Mouse (Mus musculus) frontal cortex, adult 2 months (tissue): ENCODE results near the gene Pltp. TPM values are rescaled to one million over a fixed set of nuclear protein-coding genes. Genes with fewer than 3 reads are reported as not detected.
"Not testable (repeated sequence)": the region's sequence is repeated elsewhere in the genome, so short reads cannot be mapped to it uniquely, and the experiment has no call there.

ENCODE experiments used
- DNase-seq, 2 experiments: peaks; one replicate each; pipeline ENCODE4 v3.0.0; 2022; ENCODE audit warnings: low spot score in 1 of 2; ENCODE audit errors: extremely low spot score in 1 of 2
- polyA plus RNA-seq: library from polyadenylated mRNA; depleted of rRNA; stranded (reverse); fragments of >200 nt; gene quantifications from 2 replicates; pipeline ENCODE4 v1.2.3, GENCODE M21; 2012

The Pltp gene
- polyA plus RNA-seq, 1 experiment = 154 TPM

DNA sequence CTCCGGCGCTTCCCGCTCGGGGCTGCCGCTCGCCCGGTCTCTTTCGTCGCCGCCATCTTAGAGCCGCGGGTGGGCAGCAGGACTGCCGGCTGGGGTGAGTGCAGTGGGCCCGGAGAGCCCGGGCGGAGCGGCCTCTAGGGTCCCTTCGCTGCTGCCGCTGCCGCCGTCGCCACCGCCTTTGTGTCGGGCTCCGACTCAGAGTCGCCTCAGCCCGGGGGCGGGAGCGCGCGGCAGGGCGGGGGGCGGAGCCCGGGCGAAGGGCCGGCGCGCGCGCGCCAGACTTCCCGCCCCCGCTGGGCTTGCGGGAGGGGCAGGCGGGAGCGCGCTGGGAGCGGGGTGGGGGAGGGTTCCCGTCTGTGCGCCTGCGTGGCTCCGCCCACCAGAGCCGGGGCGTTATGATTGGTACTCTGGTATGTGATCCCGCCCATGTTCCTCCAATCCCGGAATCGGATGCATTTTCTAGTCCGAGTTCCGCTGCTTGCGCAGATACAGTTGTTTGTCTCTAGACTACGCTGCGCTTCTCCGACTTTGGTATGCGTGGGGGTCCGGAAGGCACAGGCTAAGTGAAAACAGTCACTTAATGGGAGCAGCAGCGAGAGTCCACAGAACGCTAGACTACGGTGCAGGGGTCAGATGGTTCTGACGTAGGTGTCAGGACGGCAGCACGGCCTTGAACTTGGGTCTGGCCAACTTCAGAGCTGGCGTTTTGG is 22.2 kb upstream of the Pltp start:
- peak; percentile 93 to 96 for DNase-seq

- peak; percentile 68 to 94 for DNase-seq
Observed at GRCm38 (mm10) chr2:164879228-164879567, 21.7 kb upstream of the Pltp start, which contains the start of gene Pcif1. Pcif1 (plus strand) TSS chr2:164879304.

DNA sequence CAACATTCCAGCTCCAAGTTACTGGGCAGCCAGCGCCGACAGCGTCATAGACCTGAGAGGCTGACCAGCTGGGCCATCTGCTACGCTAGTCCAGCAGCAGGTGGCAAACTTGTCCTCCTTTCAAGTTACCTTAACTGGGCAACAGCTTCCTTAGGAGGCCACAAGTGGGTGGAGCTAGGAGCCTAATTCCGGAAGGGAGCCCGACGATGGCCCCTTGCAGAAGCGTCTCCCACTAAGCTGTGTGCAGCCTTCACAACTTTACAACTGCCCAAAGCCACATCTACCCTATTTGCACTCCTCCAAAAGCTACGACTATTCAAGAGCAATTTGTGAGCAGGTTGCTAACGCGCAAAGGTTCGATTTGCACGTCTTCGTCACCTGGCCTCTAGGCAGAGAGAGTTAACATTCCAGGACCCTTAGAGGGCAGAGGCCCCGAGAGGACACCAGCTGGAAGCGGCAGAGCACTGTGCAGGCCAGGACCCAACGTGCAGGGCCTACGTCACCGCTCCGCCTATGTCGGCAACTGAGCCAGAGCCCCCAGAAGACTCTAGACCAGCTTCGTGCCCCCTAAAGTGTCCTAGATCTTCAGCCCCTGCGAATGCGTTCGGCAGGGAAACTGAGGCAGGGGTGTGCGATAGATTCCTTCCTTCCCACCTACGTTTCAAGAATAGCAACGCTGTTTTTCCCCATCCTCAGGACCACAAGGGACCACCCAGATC is 21.2 kb upstream of the Pltp start:
- DNase-seq = peak in 1 of 2 experiments; percentile 44

DNA sequence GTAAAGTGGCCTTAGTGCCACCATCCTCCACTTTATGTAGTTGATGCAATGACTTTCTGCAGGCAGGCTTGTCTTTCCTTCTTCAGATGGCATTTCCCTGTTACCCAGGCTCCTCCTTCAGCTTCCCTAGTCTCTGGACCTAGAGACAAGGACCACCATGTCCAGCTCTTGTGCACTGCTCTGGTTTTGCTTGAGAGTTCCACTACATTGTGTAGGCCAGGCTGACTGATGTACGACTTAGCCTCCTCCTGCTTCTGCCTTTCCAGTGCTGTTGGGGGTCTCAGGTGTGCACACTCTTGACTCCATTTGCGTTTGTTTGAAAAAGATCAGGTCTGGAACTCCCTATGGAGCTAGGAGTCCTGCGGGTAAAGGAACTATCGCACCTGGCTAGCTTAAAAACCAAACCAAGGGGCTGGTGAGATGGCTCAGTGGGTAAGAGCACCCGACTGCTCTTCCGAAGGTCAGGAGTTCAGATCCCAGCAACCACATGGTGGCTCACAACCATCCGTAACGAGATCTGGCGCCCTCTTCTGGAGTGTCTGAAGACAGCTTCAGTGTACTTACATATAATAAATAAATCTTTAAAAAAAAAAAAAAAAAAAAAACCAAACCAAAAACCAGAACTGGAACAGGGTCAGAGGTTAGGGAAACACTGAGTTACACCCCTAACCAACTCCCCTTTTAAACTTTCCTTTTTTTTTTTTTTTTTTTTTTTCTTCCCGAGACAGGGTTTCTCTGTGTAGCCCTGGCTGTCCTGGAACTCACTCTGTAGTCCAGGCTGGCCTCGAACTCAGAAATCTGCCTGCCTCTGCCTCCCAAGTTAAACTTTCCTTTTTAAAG is 20.1 kb upstream of the Pltp start:
- not testable (repeated sequence) for DNase-seq

DNA sequence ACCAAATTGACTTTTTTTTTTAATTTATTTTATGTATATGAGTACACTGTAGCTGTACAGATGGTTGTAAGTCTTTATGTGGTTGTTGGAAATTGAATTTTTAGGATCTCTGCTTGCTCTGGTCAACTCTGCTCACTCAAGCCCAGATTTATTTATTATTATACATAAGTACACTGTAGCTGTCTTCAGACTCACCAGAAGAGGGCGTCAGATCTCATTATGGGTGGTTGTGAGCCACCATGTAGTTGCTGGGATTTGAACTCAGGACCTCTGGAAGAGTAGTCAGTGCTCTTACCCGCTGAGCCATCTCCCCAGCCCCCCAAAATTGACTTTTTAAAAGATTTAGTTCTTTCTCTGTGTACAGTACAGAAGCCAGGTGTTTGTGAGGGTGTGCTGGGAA is 18.1 kb upstream of the Pltp start:
- DNase-seq = not testable (repeated sequence)

DNA sequence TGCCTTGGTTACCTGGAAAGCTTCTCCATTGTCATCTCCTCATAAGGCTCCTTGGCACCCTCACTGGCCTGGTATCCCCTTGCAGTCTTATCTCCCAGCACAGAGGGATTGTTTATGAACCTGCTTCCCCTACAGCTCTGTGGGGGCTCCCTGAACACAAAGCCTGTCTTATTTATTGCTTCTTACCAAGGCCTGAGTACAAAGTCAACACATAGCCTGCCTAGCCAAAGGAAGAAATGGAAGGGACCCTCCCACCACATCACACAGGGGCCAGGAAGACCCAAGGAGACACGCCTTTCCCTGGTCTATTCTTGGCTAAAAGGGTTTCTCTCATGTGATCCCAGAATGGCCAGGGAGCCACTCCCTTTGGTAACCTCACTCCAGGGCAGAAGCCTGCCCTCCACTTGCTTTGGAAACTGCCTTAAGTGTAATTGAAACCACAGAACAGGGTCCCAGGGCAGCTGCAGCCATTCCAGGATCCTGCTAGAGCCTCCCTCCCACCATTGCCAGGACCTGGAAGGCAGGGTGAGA is 16.8 kb upstream of the Pltp start:
- DNase-seq = no peak

GRCm38 (mm10) chr2:164873621-164874020 is 16.1 kb upstream of the Pltp start:
- no peak for DNase-seq

DNA sequence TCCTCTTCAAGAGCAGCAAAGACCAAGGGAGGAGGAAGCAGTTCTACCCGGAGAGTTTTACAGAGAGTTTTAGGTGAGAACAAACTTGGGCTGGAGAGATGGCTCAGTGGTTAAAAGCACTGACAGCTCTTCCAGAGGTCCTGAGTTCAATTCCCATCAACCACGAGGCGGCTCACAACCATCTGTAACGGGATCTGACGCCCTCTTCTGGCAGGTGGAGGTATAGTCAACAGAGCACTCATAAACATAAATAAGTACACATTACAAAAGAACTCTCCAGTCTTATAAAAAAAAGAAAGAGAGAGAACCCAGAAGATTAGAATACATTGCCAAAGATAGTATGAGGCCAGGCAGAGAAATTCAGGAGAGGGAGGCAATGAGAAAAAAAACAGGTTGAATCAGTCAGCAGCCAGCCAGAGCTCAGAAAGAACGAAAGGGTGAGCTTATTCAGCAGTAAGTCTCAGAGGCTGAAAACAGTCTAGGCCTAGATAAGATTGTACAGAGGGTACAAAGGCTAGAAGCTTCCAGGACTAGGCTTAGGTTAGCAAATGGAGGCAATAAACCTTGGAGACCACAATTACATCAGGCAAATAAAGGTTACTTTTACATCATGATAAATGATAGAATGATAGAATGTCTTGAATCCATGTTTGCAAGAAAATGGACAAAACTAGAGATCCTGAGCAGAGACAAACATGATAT is 14.2 kb upstream of the Pltp start:
- DNase-seq = no peak

DNA sequence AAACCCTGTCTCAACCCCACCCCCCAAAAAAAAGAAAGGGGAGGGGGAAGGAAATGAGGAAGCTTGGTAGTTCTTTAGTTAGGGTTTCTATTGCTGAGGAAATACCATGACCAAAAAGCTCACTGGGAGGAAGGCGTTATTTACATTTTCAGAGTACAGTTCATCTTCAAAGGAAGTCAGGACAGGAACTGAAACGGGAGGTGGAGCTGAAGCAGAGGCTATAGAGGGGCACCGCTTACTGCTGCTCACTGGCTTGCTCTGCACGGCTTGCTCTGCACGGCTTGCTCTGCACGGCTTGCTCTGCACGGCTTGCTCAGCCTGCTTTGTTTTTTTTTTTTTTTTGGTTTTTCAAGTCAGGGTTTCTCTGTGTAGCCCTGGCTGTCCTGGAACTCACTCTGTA is 11.0 kb upstream of the Pltp start:
- no peak for DNase-seq

DNA sequence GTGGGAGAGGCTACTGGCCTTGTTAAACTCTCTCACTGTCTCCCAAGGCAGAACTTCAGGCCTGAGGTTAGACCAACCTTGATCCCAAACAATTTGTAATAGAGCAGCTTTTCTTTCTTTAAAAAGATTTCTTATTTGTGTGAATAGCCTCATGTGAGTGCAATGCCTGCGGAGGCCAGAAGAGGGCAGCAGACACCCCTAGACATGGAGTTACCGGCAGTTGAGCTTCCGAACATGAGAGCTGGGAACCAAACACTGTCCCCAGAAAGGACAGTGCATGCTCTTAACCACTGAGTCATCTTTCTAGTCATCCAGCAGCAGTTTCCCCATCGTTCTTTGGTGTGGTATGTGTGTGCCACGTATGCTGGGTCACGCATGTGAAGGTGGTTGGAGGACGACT is 10.1 kb upstream of the Pltp start:
- no peak for DNase-seq

DNA sequence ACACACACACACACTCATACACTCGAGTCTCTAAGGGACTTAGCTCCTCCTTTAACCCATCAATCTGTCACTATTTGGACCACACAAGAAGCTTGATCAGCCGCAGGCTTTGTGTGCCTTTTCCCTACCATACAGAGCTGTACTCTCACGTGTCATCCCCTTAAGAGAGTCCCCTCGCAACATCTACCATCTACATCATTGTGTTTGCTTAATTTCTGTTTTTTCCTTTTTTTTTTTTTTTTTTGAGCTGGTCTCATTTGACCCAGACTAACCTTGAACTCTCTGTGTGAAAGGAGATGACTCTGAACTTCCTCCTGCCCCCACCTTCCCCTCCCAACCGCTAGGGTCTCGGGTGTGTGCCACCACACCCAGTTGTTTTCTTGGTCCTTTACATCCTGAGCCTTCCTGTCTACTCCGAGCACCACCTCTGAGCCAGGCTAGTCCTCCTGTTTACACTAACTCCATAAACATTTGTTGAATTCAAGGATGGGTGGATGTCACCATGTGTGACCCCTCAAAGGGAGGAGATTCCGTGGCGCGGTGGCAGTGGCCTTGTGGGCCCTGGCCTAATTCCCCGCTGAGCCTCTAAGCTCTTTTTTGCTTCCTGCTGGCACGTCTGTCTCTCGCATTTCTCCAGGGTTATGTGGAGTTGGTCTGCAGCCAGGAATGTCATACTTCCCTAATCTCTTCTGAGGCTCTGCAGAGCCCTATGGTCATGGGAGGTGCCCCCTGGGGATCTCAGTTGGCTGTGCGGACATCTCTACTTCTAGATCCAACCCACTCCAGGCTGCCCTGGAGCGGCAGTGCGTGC is 9.4 kb upstream of the Pltp start:
- no peak for DNase-seq

- no peak for DNase-seq
Observed at GRCm38 (mm10) chr2:164864593-164864992, 7.1 kb upstream of the Pltp start.

GRCm38 (mm10) chr2:164863411-164863810 is 5.9 kb upstream of the Pltp start:
- not testable (repeated sequence) for DNase-seq

DNA sequence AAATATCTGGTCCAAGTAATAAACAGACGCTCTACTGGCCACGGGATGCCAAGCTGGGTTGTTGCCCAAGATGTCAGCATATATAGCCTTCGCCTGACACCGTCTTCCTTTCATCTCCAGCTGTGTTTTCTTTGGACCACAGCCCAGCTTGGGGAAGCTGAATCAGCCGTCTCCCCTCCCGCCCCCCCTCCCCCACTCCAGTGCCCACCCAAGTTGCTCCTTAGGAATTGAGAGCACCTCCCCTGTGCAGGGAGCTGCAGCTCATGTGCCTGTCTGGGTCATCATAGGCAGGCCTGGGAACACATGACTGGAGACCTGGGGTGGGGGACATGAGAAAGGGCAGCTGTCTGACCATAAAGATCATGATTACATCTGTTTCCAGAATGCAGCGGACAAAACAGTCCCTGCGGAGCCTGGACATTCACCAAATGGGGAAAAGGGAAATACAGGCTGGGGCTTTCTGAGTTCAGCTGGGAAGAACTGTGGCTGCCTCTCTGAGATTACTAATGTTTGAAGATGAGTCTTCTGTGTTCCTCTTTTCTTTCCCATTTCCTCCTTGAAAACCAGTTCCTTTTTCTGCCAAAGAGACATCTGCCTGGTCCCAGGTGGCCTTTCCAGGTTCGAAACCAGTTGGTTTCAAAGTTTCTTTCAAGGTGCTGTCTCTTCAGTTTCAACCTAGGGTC is 4.8 kb upstream of the Pltp start:
- DNase-seq = no peak

GRCm38 (mm10) chr2:164861094-164861493 is 3.6 kb upstream of the Pltp start:
- DNase-seq = no peak

GRCm38 (mm10) chr2:164859640-164860432 is 2.3 kb upstream of the Pltp start:
- no peak for DNase-seq

- no peak for DNase-seq
Observed at GRCm38 (mm10) chr2:164859155-164859554, 1.6 kb upstream of the Pltp start.

DNA sequence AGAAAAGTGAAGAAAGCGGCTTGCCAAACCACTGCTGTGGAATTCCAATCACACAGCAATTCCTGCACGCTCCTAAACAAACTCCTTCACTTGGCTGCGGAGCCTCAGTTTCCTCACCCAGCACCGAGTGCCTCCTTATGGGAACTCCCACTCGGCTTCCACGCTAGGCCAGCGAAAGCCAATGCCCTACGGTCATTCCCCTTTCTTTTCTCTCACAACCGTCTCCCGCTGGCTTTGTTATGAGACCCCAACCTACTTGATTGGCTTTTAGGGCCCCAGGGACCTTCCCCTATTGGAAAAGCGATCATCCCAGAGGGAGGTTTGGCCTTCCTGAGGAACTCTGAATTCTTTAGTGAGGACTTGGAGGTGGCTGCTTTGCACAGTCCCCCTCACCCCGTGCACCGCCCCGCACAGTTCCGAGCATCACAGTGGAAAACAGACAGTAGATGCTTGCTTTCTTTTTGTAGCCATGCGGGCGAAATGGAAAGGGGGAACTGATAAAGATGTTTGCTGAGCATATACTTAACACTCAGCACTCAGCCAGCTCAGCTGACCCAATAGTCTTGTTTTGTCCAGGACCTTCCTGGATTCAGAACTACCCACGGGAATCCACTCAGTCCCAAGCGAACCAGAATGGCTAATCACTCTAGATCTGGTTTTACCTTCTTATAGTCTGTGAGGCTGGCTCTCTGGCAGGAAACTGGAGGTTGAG is 487 bp upstream of the Pltp start:
- DNase-seq = no peak
